Mouse (Mus musculus): ENCODE data around the gene Nuak2. TPM values are rescaled to one million over a fixed set of nuclear protein-coding genes. Genes with fewer than 3 reads are reported as not detected.

The Nuak2 gene
- polyA plus RNA-seq, 2 experiments = 1.2 to 2.0 TPM

DNA sequence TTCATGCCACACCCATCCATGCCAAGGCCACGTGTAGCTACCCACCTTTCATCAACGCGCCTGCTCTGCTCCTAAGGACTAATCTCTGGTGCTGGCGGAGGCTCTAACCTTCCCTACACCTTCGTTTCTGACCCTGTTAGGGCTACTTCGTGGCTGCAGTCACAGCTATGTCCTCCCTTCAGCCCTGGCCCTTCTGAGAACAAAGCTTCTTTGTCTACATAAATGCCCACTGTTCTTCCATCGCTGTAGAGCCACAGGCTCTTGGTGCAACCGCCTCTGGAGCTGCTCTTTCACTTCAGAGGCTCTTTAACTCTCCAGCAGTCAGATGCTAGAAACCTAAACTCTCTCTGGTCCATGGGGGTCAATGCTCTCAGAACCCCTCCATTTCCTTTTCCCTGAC is 50.3 kb downstream of the Nuak2 start:
- ATAC-seq (ENCODE audit: insufficient read depth) = no peak
- H3K4me1 ChIP-seq (replicated peaks; ENCODE audit: control insufficient read depth in 2 of 2, insufficient read depth in 2 of 2, low read length in 1 of 2) = peaks cover 18 to 48% of the 10 kb centered on the region in 2 experiments
- no peaks in the 10 kb centered on the region for H3K27me3 ChIP-seq (ENCODE audit: control insufficient read depth, insufficient read depth, low read length)
- 71% methylated on average over 8 of the region's 8 CpGs for WGBS (ENCODE audit: insufficient replicate concordance)
- DNase-seq (ENCODE audit: low read depth in 3 of 3, low spot score in 3 of 3) = no peak
- peaks cover 68% of the 10 kb centered on the region for H3K36me3 ChIP-seq (replicated peaks; ENCODE audit: control insufficient read depth, insufficient read depth, low read depth)
- H3K27ac ChIP-seq = peak overlapping the region; percentile 95
- peak overlapping the region; percentile 86 to 92 for H3K4me3 ChIP-seq (ENCODE audit: insufficient read depth in 1 of 2, low read depth in 2 of 2, low read length in 2 of 2)
- TF ChIP-seq CTCF (IDR thresholded peaks at IDR 0.05; ENCODE audit: low read depth) = no peak
- TF ChIP-seq EP300 (IDR thresholded peaks at IDR 0.05; ENCODE audit: low read depth) = no peak
- peak overlapping the region; percentile 83 for H3K4me2 ChIP-seq (ENCODE audit: low read depth)
- peak overlapping the region; percentile 98 for H3K9ac ChIP-seq (replicated peaks)
- no peaks in the 10 kb centered on the region for H3K9me3 ChIP-seq (ENCODE audit: control insufficient read depth, low read length)

DNA sequence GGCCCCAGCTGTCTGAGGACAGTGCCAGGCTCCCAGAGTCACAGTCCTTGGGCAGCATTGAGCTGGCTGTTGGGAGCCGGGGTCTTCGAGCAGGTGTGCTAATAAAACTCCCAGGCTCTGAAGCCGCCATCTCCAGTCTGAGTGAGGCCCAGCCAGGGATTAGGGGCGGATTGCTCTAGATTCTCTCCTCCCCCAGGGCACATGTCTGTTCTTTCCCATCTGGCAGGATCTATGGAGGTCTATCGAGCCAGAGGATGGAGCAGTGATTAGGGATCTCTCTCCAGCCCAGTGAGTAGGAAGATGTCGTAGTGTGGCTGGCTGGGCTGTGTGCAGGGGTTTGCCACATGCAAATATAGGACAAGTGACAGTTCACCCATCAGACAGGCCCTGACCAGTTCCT is 51.0 kb downstream of the Nuak2 start:
- H3K4me1 ChIP-seq (replicated peaks; ENCODE audit: control insufficient read depth in 2 of 2, insufficient read depth in 2 of 2, low read length in 1 of 2) = peaks cover 25 to 55% of the 10 kb centered on the region in 2 experiments
- H3K4me2 ChIP-seq (ENCODE audit: low read depth) = peak overlapping the region; percentile 83
- H3K9ac ChIP-seq (replicated peaks) = peak overlapping the region; percentile 98
- WGBS (ENCODE audit: insufficient replicate concordance) = 52% methylated on average over 6 of the region's 6 CpGs
- no peaks in the 10 kb centered on the region for H3K9me3 ChIP-seq (ENCODE audit: control insufficient read depth, low read length)
- H3K27me3 ChIP-seq (ENCODE audit: control insufficient read depth, insufficient read depth, low read length) = no peaks in the 10 kb centered on the region
- ATAC-seq (ENCODE audit: insufficient read depth) (no peak), DNase-seq (ENCODE audit: low read depth in 3 of 3, low spot score in 3 of 3) (no peak)
- peaks cover 68% of the 10 kb centered on the region for H3K36me3 ChIP-seq (replicated peaks; ENCODE audit: control insufficient read depth, insufficient read depth, low read depth)
- peak overlapping the region; percentile 86 to 92 for H3K4me3 ChIP-seq (ENCODE audit: insufficient read depth in 1 of 2, low read depth in 2 of 2, low read length in 2 of 2)
- H3K27ac ChIP-seq = peak overlapping the region; percentile 95
- no peak for TF ChIP-seq EP300 (IDR thresholded peaks at IDR 0.05; ENCODE audit: low read depth)
- no peak for TF ChIP-seq CTCF (IDR thresholded peaks at IDR 0.05; ENCODE audit: low read depth)

- no peaks in the 10 kb centered on the region for H3K9me3 ChIP-seq (ENCODE audit: control insufficient read depth, low read length)
- H3K4me1 ChIP-seq (replicated peaks; ENCODE audit: control insufficient read depth in 2 of 2, insufficient read depth in 2 of 2, low read length in 1 of 2) = peaks cover 35 to 59% of the 10 kb centered on the region in 2 experiments
- ATAC-seq (ENCODE audit: insufficient read depth) = peak; percentile 90
- peak overlapping the region; percentile 95 for H3K27ac ChIP-seq
- H3K4me3 ChIP-seq (ENCODE audit: insufficient read depth in 1 of 2, low read depth in 2 of 2, low read length in 2 of 2) = peak overlapping the region; percentile 86 to 92
- 8% methylated on average over 7 of the region's 7 CpGs for WGBS (ENCODE audit: insufficient replicate concordance)
- peak; percentile 97 to 99 (median 98) for DNase-seq (ENCODE audit: low read depth in 3 of 3, low spot score in 3 of 3)
- H3K9ac ChIP-seq (replicated peaks) = peak overlapping the region; percentile 98
- peak overlapping the region; percentile 83 for H3K4me2 ChIP-seq (ENCODE audit: low read depth)
- no peaks in the 10 kb centered on the region for H3K27me3 ChIP-seq (ENCODE audit: control insufficient read depth, insufficient read depth, low read length)
- peaks cover 67% of the 10 kb centered on the region for H3K36me3 ChIP-seq (replicated peaks; ENCODE audit: control insufficient read depth, insufficient read depth, low read depth)
- TF ChIP-seq EP300 (IDR thresholded peaks at IDR 0.05; ENCODE audit: low read depth) (peak; percentile 100), CTCF (IDR thresholded peaks at IDR 0.05; ENCODE audit: low read depth) (peak; percentile 95)
Observed at GRCm38 (mm10) chr1:132367692-132368506, 52.0 kb downstream of the Nuak2 start.

- Histone ChIP-seq H3K4me1 (replicated peaks; ENCODE audit: control insufficient read depth in 2 of 2, insufficient read depth in 2 of 2, low read length in 1 of 2) (peaks cover 61 to 73% of the 10 kb centered on the region in 2 experiments), H3K27ac (peak overlapping the region; percentile 38), H3K27me3 (ENCODE audit: control insufficient read depth, insufficient read depth, low read length) (no peaks in the 10 kb centered on the region), H3K36me3 (replicated peaks; ENCODE audit: control insufficient read depth, insufficient read depth, low read depth) (peaks cover 56% of the 10 kb centered on the region), H3K9me3 (ENCODE audit: control insufficient read depth, low read length) (no peaks in the 10 kb centered on the region), H3K4me2 (ENCODE audit: low read depth) (no peak overlapping the region), H3K9ac (replicated peaks) (no peak overlapping the region), H3K4me3 (ENCODE audit: insufficient read depth in 1 of 2, low read depth in 2 of 2, low read length in 2 of 2) (no peak overlapping the region)
- TF ChIP-seq EP300 (IDR thresholded peaks at IDR 0.05; ENCODE audit: low read depth) = no peak
- TF ChIP-seq CTCF (IDR thresholded peaks at IDR 0.05; ENCODE audit: low read depth) = no peak
- WGBS (ENCODE audit: insufficient replicate concordance) = 73% methylated on average over 9 of the region's 9 CpGs
- ATAC-seq (ENCODE audit: insufficient read depth) (no peak), DNase-seq (ENCODE audit: low read depth in 3 of 3, low spot score in 3 of 3) (no peak)
Observed at GRCm38 (mm10) chr1:132370681-132371173, 54.8 kb downstream of the Nuak2 start.
